Mouse (Mus musculus) midbrain, embryonic 16.5 days (tissue): ENCODE results near the gene Thumpd2. TPM values are rescaled to one million over a fixed set of nuclear protein-coding genes. Genes with fewer than 3 reads are reported as not detected.
A peak's percentile ranks its signal among the peaks of the same experiment; 100 is the strongest.

ENCODE experiments used
- ATAC-seq: fragments of 200-750 bp; cut with Nextera tagmentation; 2 replicates; pipeline ENCODE4 v1.8.0; 2017; ENCODE audit warnings: moderate TSS enrichment
- H3K27ac ChIP-seq: fragments of 300-500 bp; sonication (generic); 2 replicates; pipeline ENCODE4 v1.5.1; 2014; ENCODE audit warnings: mild to moderate bottlenecking, low read length, mixed read lengths
- H3K27me3 ChIP-seq: fragments of 300-500 bp; sonication (generic); 2 replicates; pipeline ENCODE4 v1.6.1; 2014; ENCODE audit warnings: low read depth, low read length, mixed read lengths; ENCODE audit not compliant: control insufficient read depth, insufficient read depth
- H3K36me3 ChIP-seq: fragments of 300-500 bp; sonication (generic); 2 replicates; pipeline ENCODE4 v1.6.1; 2014; ENCODE audit warnings: mild to moderate bottlenecking, low read length, moderate library complexity, mixed read lengths; ENCODE audit not compliant: control insufficient read depth, insufficient read depth
- H3K4me1 ChIP-seq: fragments of 300-500 bp; sonication (generic); 2 replicates; pipeline ENCODE4 v1.6.1; 2014; ENCODE audit warnings: mild to moderate bottlenecking, low read length, mixed read lengths; ENCODE audit not compliant: control insufficient read depth, insufficient read depth
- H3K4me2 ChIP-seq: fragments of 300-500 bp; sonication (generic); 2 replicates; pipeline ENCODE4 v1.6.1; 2014; ENCODE audit warnings: mild to moderate bottlenecking, low read length, mixed read lengths
- H3K4me3 ChIP-seq: fragments of 300-500 bp; sonication (generic); 2 replicates; pipeline ENCODE4 v1.5.1; 2014; ENCODE audit warnings: low read depth, mild to moderate bottlenecking, low read length, moderate library complexity, mixed read lengths
- H3K9ac ChIP-seq: fragments of 300-500 bp; sonication (generic); 2 replicates; pipeline ENCODE4 v1.6.1; 2014; ENCODE audit warnings: low read depth, low read length, mixed read lengths
- H3K9me3 ChIP-seq: fragments of 300-500 bp; sonication (generic); replicated peaks from 2 replicates; pipeline ENCODE4 v1.6.1; 2014; ENCODE audit warnings: mild to moderate bottlenecking, low read length, mixed read lengths; ENCODE audit not compliant: control insufficient read depth, poor library complexity, severe bottlenecking
- WGBS: fragments of 180-500 bp; shearing (Covaris S2); extraction: QIAGEN DNeasy Blood & Tissue Kit; methylation state at CpG from one replicate; pipeline ENCODE4 v1.1.7; 2014; 5-methylcytosine and 5-hydroxymethylcytosine counted together
- polyA plus RNA-seq: library from polyadenylated mRNA; unstranded; fragments of >200 nt; fragmentation: Nextera tagmentation; extraction: Ambion mirVana; gene quantifications from 2 replicates; pipeline ENCODE4 v1.2.1, GENCODE M21; 2015

Gene Thumpd2
- polyA plus RNA-seq, 1 experiment from 2014 or later, result 7.2 TPM

- Histone ChIP-seq H3K9me3 (no peaks in the 10 kb centered on the region), H3K4me1 (no peaks in the 10 kb centered on the region), H3K36me3 (no peaks in the 10 kb centered on the region), H3K27ac (no peak overlapping the region), H3K9ac (no peak overlapping the region), H3K27me3 (no peaks in the 10 kb centered on the region), H3K4me3 (no peak overlapping the region), H3K4me2 (no peak overlapping the region)
- 73% methylated on average over 3 of the region's 3 CpGs for WGBS
- ATAC-seq, result no peak
Observed at GRCm38 (mm10) chr17:81044356-81044755, 20.5 kb downstream of the Thumpd2 start.

GRCm38 (mm10) chr17:81041662-81042061, 23.2 kb downstream of the Thumpd2 start:
- no peak overlapping the region for H3K27ac ChIP-seq
- H3K4me2 ChIP-seq, result no peak overlapping the region
- H3K36me3 ChIP-seq, result no peaks in the 10 kb centered on the region
- H3K9ac ChIP-seq, result no peak overlapping the region
- H3K4me3 ChIP-seq, result no peak overlapping the region
- no peak for ATAC-seq
- no peaks in the 10 kb centered on the region for H3K4me1 ChIP-seq
- no peaks in the 10 kb centered on the region for H3K9me3 ChIP-seq
- no peaks in the 10 kb centered on the region for H3K27me3 ChIP-seq
- WGBS, result 93% methylated on average over 2 of the region's 2 CpGs

- Histone ChIP-seq H3K27ac (no peak overlapping the region), H3K9ac (no peak overlapping the region), H3K4me1 (no peaks in the 10 kb centered on the region), H3K9me3 (no peaks in the 10 kb centered on the region), H3K27me3 (no peaks in the 10 kb centered on the region), H3K4me3 (no peak overlapping the region), H3K36me3 (no peaks in the 10 kb centered on the region), H3K4me2 (no peak overlapping the region)
- no peak for ATAC-seq
- WGBS, result 96% methylated on average over 2 of the region's 2 CpGs
Observed at GRCm38 (mm10) chr17:81038707-81039408, 26.0 kb downstream of the Thumpd2 start.

GRCm38 (mm10) chr17:81035354-81035753, 29.5 kb downstream of the Thumpd2 start:
- 87% methylated on average over 5 of the region's 5 CpGs for WGBS
- H3K9ac ChIP-seq, result no peak overlapping the region
- no peak overlapping the region for H3K4me3 ChIP-seq
- H3K9me3 ChIP-seq, result no peaks in the 10 kb centered on the region
- H3K4me1 ChIP-seq, result no peaks in the 10 kb centered on the region
- no peaks in the 10 kb centered on the region for H3K27me3 ChIP-seq
- H3K4me2 ChIP-seq, result no peak overlapping the region
- ATAC-seq, result no peak
- H3K36me3 ChIP-seq, result no peaks in the 10 kb centered on the region
- H3K27ac ChIP-seq, result no peak overlapping the region

- no peaks in the 10 kb centered on the region for H3K4me1 ChIP-seq
- no peak overlapping the region for H3K4me3 ChIP-seq
- H3K36me3 ChIP-seq, result no peaks in the 10 kb centered on the region
- H3K9ac ChIP-seq, result no peak overlapping the region
- H3K27me3 ChIP-seq, result no peaks in the 10 kb centered on the region
- 70% methylated on average over 2 of the region's 2 CpGs for WGBS
- no peak for ATAC-seq
- no peak overlapping the region for H3K27ac ChIP-seq
- no peak overlapping the region for H3K4me2 ChIP-seq
- H3K9me3 ChIP-seq, result no peaks in the 10 kb centered on the region
Observed at GRCm38 (mm10) chr17:81032957-81033356, 31.9 kb downstream of the Thumpd2 start.

- no peak overlapping the region for H3K9ac ChIP-seq
- H3K4me2 ChIP-seq, result no peak overlapping the region
- no peaks in the 10 kb centered on the region for H3K27me3 ChIP-seq
- ATAC-seq, result no peak
- no peak overlapping the region for H3K27ac ChIP-seq
- no peak overlapping the region for H3K4me3 ChIP-seq
- no peaks in the 10 kb centered on the region for H3K9me3 ChIP-seq
- no peaks in the 10 kb centered on the region for H3K36me3 ChIP-seq
- no peaks in the 10 kb centered on the region for H3K4me1 ChIP-seq
- WGBS, result 95% methylated on average over 3 of the region's 3 CpGs
Observed at GRCm38 (mm10) chr17:81031830-81032442, 32.9 kb downstream of the Thumpd2 start.

GRCm38 (mm10) chr17:81027331-81027730, 37.6 kb downstream of the Thumpd2 start:
- H3K27me3 ChIP-seq, result no peaks in the 10 kb centered on the region
- no peak overlapping the region for H3K9ac ChIP-seq
- 0 out of 2 replicates have a peak, but pooled peaks have one; percentile 21 for ATAC-seq
- WGBS, result 87% methylated on average over 6 of the region's 6 CpGs
- no peak overlapping the region for H3K27ac ChIP-seq
- no peaks in the 10 kb centered on the region for H3K4me1 ChIP-seq
- no peak overlapping the region for H3K4me2 ChIP-seq
- H3K36me3 ChIP-seq, result peaks cover 4% of the 10 kb centered on the region; the same call in 1 of the 2 replicates
- H3K9me3 ChIP-seq, result no peaks in the 10 kb centered on the region
- no peak overlapping the region for H3K4me3 ChIP-seq

- H3K27ac ChIP-seq, result no peak overlapping the region
- H3K4me1 ChIP-seq, result no peaks in the 10 kb centered on the region
- no peaks in the 10 kb centered on the region for H3K36me3 ChIP-seq
- no peak overlapping the region for H3K9ac ChIP-seq
- H3K4me3 ChIP-seq, result no peak overlapping the region
- H3K27me3 ChIP-seq, result no peaks in the 10 kb centered on the region
- H3K4me2 ChIP-seq, result no peak overlapping the region
- H3K9me3 ChIP-seq, result no peaks in the 10 kb centered on the region
- peak; percentile 59 for ATAC-seq
- 39% methylated on average over 1 of the region's 1 CpGs for WGBS
Observed at GRCm38 (mm10) chr17:81017132-81017531, 47.8 kb downstream of the Thumpd2 start.

GRCm38 (mm10) chr17:81015814-81016447, 49.0 kb downstream of the Thumpd2 start:
- H3K27ac ChIP-seq, result no peak overlapping the region
- no peak overlapping the region for H3K4me3 ChIP-seq
- no peak overlapping the region for H3K9ac ChIP-seq
- H3K27me3 ChIP-seq, result no peaks in the 10 kb centered on the region
- H3K36me3 ChIP-seq, result no peaks in the 10 kb centered on the region
- H3K9me3 ChIP-seq, result no peaks in the 10 kb centered on the region
- H3K4me2 ChIP-seq, result no peak overlapping the region
- H3K4me1 ChIP-seq, result no peaks in the 10 kb centered on the region
- WGBS, result 55% methylated on average over 4 of the region's 4 CpGs
- no peak for ATAC-seq
